26 mouse cellular contexts compared by ENCODE assay signal in genomic region chr3:153792364-153792703, GRCm38 (mm10). TPM values are rescaled to one million over a fixed set of nuclear protein-coding genes. Genes with fewer than 3 reads are reported as not detected.
A peak's percentile ranks its signal among the peaks of the same experiment; 100 is the strongest.
DNase-seq lines count a peak whose midpoint lies in the region; ATAC-seq lines count a peak whose summit lies in the region.
"Had no signal": no experiment of that assay in that cellular context is flagged by ENCODE, and none has a peak within 500 bp of the region (broad histone marks: within the 10 kb centered on the region; RNA-seq: fewer than 3 reads in every experiment).

No protein-coding gene starts in this region.

- ATAC-seq in forebrain, embryonic 13.5 days = no peak
- ATAC-seq in hindbrain, embryonic 13.5 days (ENCODE audit: low FRiP score) = no peak
- ATAC-seq in liver, embryonic 13.5 days (ENCODE audit: low read depth) = no peak
- no peak for ATAC-seq in midbrain, embryonic 13.5 days
- ATAC-seq in monocyte, adult 5-6 weeks (replicated peaks; ENCODE audit: insufficient number of reproducible peaks, low FRiP score, low TSS enrichment, poor library complexity, severe bottlenecking) = no peak
- ATAC-seq: forebrain, postnatal 0 days; hindbrain, embryonic 16.5 days; midbrain, embryonic 16.5 days had no signal

- DNase-seq in forebrain, embryonic 10.5 days (ENCODE audit: extremely low spot score, low spot score) = no peak
- DNase-seq in hindbrain, embryonic 10.5 days (ENCODE audit: low spot score) = no peak
- no peak for DNase-seq in liver, embryonic 13.5 days
- DNase-seq in lung, postnatal 14 days = no peak
- DNase-seq: adrenal gland, postnatal 25 days; cerebellum, adult 9-10 months; forebrain, postnatal 0 days; gastrocnemius, postnatal 14 days; kidney, adult 9 months; kidney, postnatal 14 days; lung, adult 2 months; lung, postnatal 36 days; right cerebral cortex, adult 18-20 months had no signal

- 94% methylated on average over 5 of the region's 5 CpGs for whole genome bisulfite sequencing in forebrain, embryonic 10.5 days
- 89% methylated on average over 5 of the region's 5 CpGs for WGBS in forebrain, embryonic 13.5 days
- WGBS in hindbrain, embryonic 10.5 days = 88% methylated on average over 5 of the region's 5 CpGs
- 91% methylated on average over 5 of the region's 5 CpGs for WGBS in hindbrain, embryonic 13.5 days
- 26% methylated on average over 5 of the region's 5 CpGs for WGBS in liver, embryonic 13.5 days (ENCODE audit: insufficient replicate concordance)
- 93% methylated on average over 5 of the region's 5 CpGs for WGBS in midbrain, embryonic 13.5 days

- no peak overlapping the region for H3K4me2 ChIP-seq in forebrain, embryonic 13.5 days
- H3K4me2 ChIP-seq in hindbrain, embryonic 13.5 days = no peak overlapping the region
- H3K4me2 ChIP-seq in liver, embryonic 13.5 days = peak overlapping the region; percentile 67
- H3K4me2 ChIP-seq in midbrain, embryonic 13.5 days (replicated peaks) = no peak overlapping the region
- H3K4me2 ChIP-seq: intestine, embryonic 15.5 days; limb, embryonic 12.5 days; neural tube, embryonic 15.5 days had no signal

- no peak overlapping the region for H3K4me3 ChIP-seq in forebrain, embryonic 10.5 days
- H3K4me3 ChIP-seq in forebrain, embryonic 13.5 days = no peak overlapping the region
- H3K4me3 ChIP-seq in hindbrain, embryonic 10.5 days = no peak overlapping the region
- no peak overlapping the region for H3K4me3 ChIP-seq in hindbrain, embryonic 13.5 days
- H3K4me3 ChIP-seq in liver, embryonic 13.5 days (replicated peaks) = no peak overlapping the region; the same call in 1 of the 2 replicates
- no peak overlapping the region for H3K4me3 ChIP-seq in midbrain, embryonic 13.5 days (replicated peaks)
- H3K4me3 ChIP-seq: intestine, embryonic 15.5 days; limb, embryonic 12.5 days; neural tube, embryonic 15.5 days had no signal

- H3K27me3 ChIP-seq in forebrain, embryonic 10.5 days (ENCODE audit: poor library complexity, severe bottlenecking) = no peaks in the 10 kb centered on the region
- H3K27me3 ChIP-seq in forebrain, embryonic 13.5 days = no peaks in the 10 kb centered on the region
- no peaks in the 10 kb centered on the region for H3K27me3 ChIP-seq in hindbrain, embryonic 10.5 days (ENCODE audit: insufficient read depth, poor library complexity, severe bottlenecking)
- H3K27me3 ChIP-seq in hindbrain, embryonic 13.5 days = no peaks in the 10 kb centered on the region
- H3K27me3 ChIP-seq in liver, embryonic 13.5 days = no peaks in the 10 kb centered on the region
- H3K27me3 ChIP-seq in midbrain, embryonic 13.5 days = no peaks in the 10 kb centered on the region
- H3K27me3 ChIP-seq: intestine, embryonic 15.5 days; limb, embryonic 12.5 days; neural tube, embryonic 15.5 days had no signal

- peaks cover 5% of the 10 kb centered on the region; the same call in 1 of the 2 replicates for H3K4me1 ChIP-seq in forebrain, embryonic 10.5 days
- H3K4me1 ChIP-seq in forebrain, embryonic 13.5 days = 0 out of 2 replicates have a peak, but pooled peaks cover 3% of the 10 kb centered on the region
- H3K4me1 ChIP-seq in hindbrain, embryonic 10.5 days (replicated peaks) = 0 out of 2 replicates have a peak, but pooled peaks cover 5% of the 10 kb centered on the region
- H3K4me1 ChIP-seq in hindbrain, embryonic 13.5 days (replicated peaks) = no peaks in the 10 kb centered on the region
- H3K4me1 ChIP-seq in liver, embryonic 13.5 days (replicated peaks) = peaks cover 75% of the 10 kb centered on the region
- H3K4me1 ChIP-seq in midbrain, embryonic 13.5 days (replicated peaks) = no peaks in the 10 kb centered on the region
- H3K4me1 ChIP-seq: intestine, embryonic 15.5 days; limb, embryonic 12.5 days; neural tube, embryonic 15.5 days had no signal

- no peak overlapping the region for H3K9ac ChIP-seq in forebrain, embryonic 13.5 days
- H3K9ac ChIP-seq in hindbrain, embryonic 13.5 days = no peak overlapping the region
- peak overlapping the region; percentile 75 for H3K9ac ChIP-seq in liver, embryonic 13.5 days
- no peak overlapping the region for H3K9ac ChIP-seq in midbrain, embryonic 13.5 days (replicated peaks)
- H3K9ac ChIP-seq: forebrain, postnatal 0 days; intestine, embryonic 15.5 days; limb, embryonic 12.5 days; neural tube, embryonic 15.5 days had no signal

- no peaks in the 10 kb centered on the region for H3K36me3 ChIP-seq in forebrain, embryonic 10.5 days (replicated peaks)
- no peaks in the 10 kb centered on the region for H3K36me3 ChIP-seq in forebrain, embryonic 13.5 days (ENCODE audit: poor library complexity, severe bottlenecking)
- H3K36me3 ChIP-seq in hindbrain, embryonic 10.5 days = no peaks in the 10 kb centered on the region
- no peaks in the 10 kb centered on the region for H3K36me3 ChIP-seq in hindbrain, embryonic 13.5 days
- H3K36me3 ChIP-seq in liver, embryonic 13.5 days = no peaks in the 10 kb centered on the region
- H3K36me3 ChIP-seq in midbrain, embryonic 13.5 days = no peaks in the 10 kb centered on the region
- H3K36me3 ChIP-seq: intestine, embryonic 15.5 days; limb, embryonic 12.5 days; neural tube, embryonic 15.5 days had no signal

- H3K9me3 ChIP-seq in forebrain, embryonic 10.5 days = no peaks in the 10 kb centered on the region
- no peaks in the 10 kb centered on the region; the same call in 1 of the 2 replicates for H3K9me3 ChIP-seq in forebrain, embryonic 13.5 days (replicated peaks)
- H3K9me3 ChIP-seq in hindbrain, embryonic 10.5 days = no peaks in the 10 kb centered on the region
- no peaks in the 10 kb centered on the region for H3K9me3 ChIP-seq in hindbrain, embryonic 13.5 days
- H3K9me3 ChIP-seq in liver, embryonic 13.5 days (replicated peaks) = no peaks in the 10 kb centered on the region
- no peaks in the 10 kb centered on the region for H3K9me3 ChIP-seq in midbrain, embryonic 13.5 days
- H3K9me3 ChIP-seq: intestine, embryonic 15.5 days; limb, embryonic 12.5 days; neural tube, embryonic 15.5 days had no signal

- H3K27ac ChIP-seq in forebrain, embryonic 10.5 days = peak overlapping the region; percentile 68
- H3K27ac ChIP-seq in forebrain, embryonic 13.5 days = no peak overlapping the region
- H3K27ac ChIP-seq in hindbrain, embryonic 10.5 days = 0 out of 2 replicates have a peak overlapping the region, but pooled peaks have one; percentile 53
- no peak overlapping the region for H3K27ac ChIP-seq in hindbrain, embryonic 13.5 days
- peak overlapping the region; percentile 99 for H3K27ac ChIP-seq in liver, embryonic 13.5 days
- H3K27ac ChIP-seq in midbrain, embryonic 13.5 days = no peak overlapping the region
- H3K27ac ChIP-seq: intestine, embryonic 15.5 days; limb, embryonic 12.5 days; neural tube, embryonic 15.5 days had no signal

RNA-seq across cellular contexts. Expression of gene Asb17, which starts 51.7 kb away (rescaled TPM):
- 0.58 and 0.76 TPM in 2 replicates for polyA plus RNA-seq in forebrain, embryonic 10.5 days (2016; fragmentation: Nextera tagmentation; extraction: Ambion mirVana)
- polyA plus RNA-seq in forebrain, embryonic 13.5 days (2015; fragmentation: Nextera tagmentation; extraction: Ambion mirVana) = not detected in 2 replicates
- polyA plus RNA-seq in hindbrain, embryonic 10.5 days (2016; fragmentation: Nextera tagmentation; extraction: Ambion mirVana) = 0.39 and 0.65 TPM in 2 replicates
- 0.17 and 0.21 TPM in 2 replicates for polyA plus RNA-seq in hindbrain, embryonic 13.5 days (2015; fragmentation: Nextera tagmentation; extraction: Ambion mirVana)
- 6.4 TPM in 2 replicates for polyA plus RNA-seq in liver, embryonic 13.5 days (2015; fragmentation: Nextera tagmentation; extraction: Ambion mirVana)
- polyA plus RNA-seq in midbrain, embryonic 13.5 days (2015; fragmentation: Nextera tagmentation; extraction: Ambion mirVana) = 0.08 TPM in 1 of 2 replicates, not detected in the other
- 1.9 TPM in 1 of 3 replicates, not detected in the others for total RNA-seq in monocyte, adult 5-6 weeks (2017)
- total RNA-seq: adrenal gland, postnatal 25 days; forebrain, postnatal 0 days; gastrocnemius, postnatal 14 days; heart, adult 8-10 months; heart, postnatal 25 days; layer of hippocampus, adult 18-20 months had no signal
- polyA plus RNA-seq: forebrain, postnatal 0 days; intestine, embryonic 15.5 days; lung, adult 2 months; neural tube, embryonic 15.5 days; thymus, postnatal 0 days had no signal

Comparison
In these comparisons a context has a peak if more than half of its experiments do, and no peak if none do; other contexts are left out.
1. H3K27ac ChIP-seq: peak in forebrain, embryonic 10.5 days (single experiment), hindbrain, embryonic 10.5 days (single experiment) and liver, embryonic 13.5 days (single experiment); none in forebrain, embryonic 13.5 days (single experiment), hindbrain, embryonic 13.5 days (single experiment) and midbrain, embryonic 13.5 days (single experiment).